18 mouse cellular contexts compared by ENCODE assay signal in the genomic region with DNA sequence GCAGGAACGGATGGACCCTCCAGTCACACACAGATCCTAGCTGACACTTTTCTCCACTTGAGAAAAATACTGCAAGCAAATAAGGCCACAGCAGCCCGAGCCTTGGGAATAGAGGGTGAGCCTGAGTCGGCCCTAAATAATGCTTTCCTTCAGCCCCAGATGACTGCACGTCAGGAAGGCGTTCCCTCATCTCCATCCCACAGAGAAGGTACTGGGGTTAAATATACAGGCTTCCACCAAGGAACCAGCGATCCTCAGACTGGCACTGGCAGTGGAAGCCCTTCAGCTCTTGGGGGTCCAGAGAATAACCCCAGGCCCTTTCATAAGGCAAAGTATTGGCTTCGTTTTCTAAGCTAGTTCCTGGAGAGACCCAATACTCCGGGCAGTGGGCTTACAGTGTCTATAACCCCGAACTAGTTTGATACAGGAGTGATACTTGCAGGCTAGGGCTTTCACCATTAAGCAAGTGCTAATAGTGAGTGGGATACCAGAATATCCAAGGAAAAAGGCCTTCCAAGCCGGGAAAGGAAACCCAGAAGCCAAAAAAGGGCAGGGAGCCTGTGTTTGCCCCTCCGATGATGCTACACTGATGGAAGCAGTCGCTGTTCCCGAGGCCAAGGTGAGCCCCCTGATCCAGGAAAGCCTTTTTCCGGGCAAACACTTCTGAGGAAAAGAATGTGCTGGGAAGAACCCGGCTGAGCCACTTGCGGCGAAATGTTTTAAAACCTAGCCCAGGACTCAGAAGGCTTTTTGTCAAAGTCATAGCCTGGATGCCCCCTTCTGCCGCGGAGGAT. TPM values are rescaled to one million over a fixed set of nuclear protein-coding genes. Genes with fewer than 3 reads are reported as not detected.
DNase-seq lines count a peak whose midpoint lies in the region; ATAC-seq and TF ChIP-seq lines count a peak whose summit lies in the region.
"Had no signal": no experiment of that assay in that cellular context is flagged by ENCODE, and none has a peak within 500 bp of the region (broad histone marks: within the 10 kb centered on the region; RNA-seq: fewer than 3 reads in every experiment).

No protein-coding gene starts in this region.

- H3K9me3 ChIP-seq in heart, embryonic 13.5 days, result no peaks in the 10 kb centered on the region
- H3K9me3 ChIP-seq in heart, embryonic 10.5 days, result no peaks in the 10 kb centered on the region
- H3K9me3 ChIP-seq in embryonic facial prominence, embryonic 13.5 days, result no peaks in the 10 kb centered on the region
- no peaks in the 10 kb centered on the region for H3K9me3 ChIP-seq in limb, embryonic 11.5 days (ENCODE audit: control insufficient read depth, low read length)
- H3K9me3 ChIP-seq in midbrain, postnatal 0 days (ENCODE audit: low read length), result no peaks in the 10 kb centered on the region
- H3K9me3 ChIP-seq: heart, embryonic 15.5 days; liver, embryonic 12.5 days had no signal

- peaks cover 29% of the 10 kb centered on the region for H3K4me1 ChIP-seq in heart, embryonic 13.5 days
- peaks cover 35% of the 10 kb centered on the region for H3K4me1 ChIP-seq in heart, embryonic 10.5 days
- H3K4me1 ChIP-seq in embryonic facial prominence, embryonic 13.5 days, result peaks cover 39% of the 10 kb centered on the region
- peaks cover 28% of the 10 kb centered on the region for H3K4me1 ChIP-seq in limb, embryonic 11.5 days (ENCODE audit: control insufficient read depth, insufficient read depth, low read length)
- no peaks in the 10 kb centered on the region for H3K4me1 ChIP-seq in midbrain, postnatal 0 days (ENCODE audit: insufficient read depth, low read length)

- H3K27ac ChIP-seq in heart, embryonic 13.5 days (replicated peaks), result no peak overlapping the region
- H3K27ac ChIP-seq in heart, embryonic 10.5 days, result no peak overlapping the region
- H3K27ac ChIP-seq in embryonic facial prominence, embryonic 13.5 days, result no peak overlapping the region
- H3K27ac ChIP-seq in limb, embryonic 11.5 days (replicated peaks; ENCODE audit: low read depth, low read length), result peak overlapping the region; percentile 49
- H3K27ac ChIP-seq in midbrain, postnatal 0 days (ENCODE audit: low read depth, low read length), result no peak overlapping the region
- H3K27ac ChIP-seq: heart, embryonic 15.5 days; liver, embryonic 12.5 days had no signal

- H3K9ac ChIP-seq in heart, embryonic 13.5 days, result no peak overlapping the region
- no peak overlapping the region for H3K9ac ChIP-seq in embryonic facial prominence, embryonic 13.5 days
- H3K9ac ChIP-seq in limb, embryonic 11.5 days (ENCODE audit: low read length), result peak overlapping the region; percentile 96
- no peak overlapping the region for H3K9ac ChIP-seq in midbrain, postnatal 0 days (replicated peaks; ENCODE audit: low read length, poor library complexity, severe bottlenecking)
- H3K9ac ChIP-seq: heart, embryonic 15.5 days; liver, embryonic 12.5 days had no signal

- WGBS in heart, embryonic 13.5 days, result 2% methylated on average over 19 of the region's 19 CpGs
- 2% methylated on average over 19 of the region's 19 CpGs for WGBS in heart, embryonic 10.5 days
- WGBS in embryonic facial prominence, embryonic 13.5 days, result 8% methylated on average over 19 of the region's 19 CpGs
- 2% methylated on average over 19 of the region's 19 CpGs for WGBS in limb, embryonic 11.5 days
- 7% methylated on average over 19 of the region's 19 CpGs for WGBS in midbrain, postnatal 0 days

- no peak for DNase-seq in heart, embryonic 10.5 days (ENCODE audit: low spot score)
- DNase-seq in limb, embryonic 11.5 days (ENCODE audit: low spot score), result no peak
- DNase-seq in midbrain, postnatal 0 days (ENCODE audit: low spot score), result no peak
- no peak for DNase-seq in frontal cortex, postnatal 14 days (ENCODE audit: low spot score in 2 of 2)
- DNase-seq in lung, postnatal 14 days, result no peak
- DNase-seq in cerebellum, adult 11 months, result no peak
- DNase-seq: B cell, adult 2 months; cerebellum, adult 9-10 months; layer of hippocampus, postnatal 36 days; lung, postnatal 4 days; thymus, postnatal 25 days had no signal

- H3K4me3 ChIP-seq in heart, embryonic 13.5 days, result 0 out of 2 replicates have a peak overlapping the region, but pooled peaks have one; percentile 5
- H3K4me3 ChIP-seq in heart, embryonic 10.5 days, result no peak overlapping the region
- peak overlapping the region; percentile 18; the same call in 1 of the 2 replicates for H3K4me3 ChIP-seq in embryonic facial prominence, embryonic 13.5 days
- peak overlapping the region; percentile 80 for H3K4me3 ChIP-seq in limb, embryonic 11.5 days (ENCODE audit: low read depth, low read length)
- no peak overlapping the region for H3K4me3 ChIP-seq in midbrain, postnatal 0 days (ENCODE audit: low read depth, low read length)
- H3K4me3 ChIP-seq: erythroblast, embryonic 14.5 days; heart, embryonic 15.5 days; liver, embryonic 12.5 days had no signal

- no peaks in the 10 kb centered on the region for H3K36me3 ChIP-seq in heart, embryonic 13.5 days
- no peaks in the 10 kb centered on the region for H3K36me3 ChIP-seq in heart, embryonic 10.5 days
- H3K36me3 ChIP-seq in embryonic facial prominence, embryonic 13.5 days, result no peaks in the 10 kb centered on the region
- H3K36me3 ChIP-seq in limb, embryonic 11.5 days (ENCODE audit: control insufficient read depth, insufficient read depth, low read length), result no peaks in the 10 kb centered on the region
- H3K36me3 ChIP-seq in midbrain, postnatal 0 days (ENCODE audit: insufficient read depth, low read length), result no peaks in the 10 kb centered on the region
- H3K36me3 ChIP-seq: heart, embryonic 15.5 days; liver, embryonic 12.5 days had no signal

- TF ChIP-seq CTCF in midbrain, postnatal 0 days (IDR thresholded peaks at IDR 0.05), result no peak

- no peak for ATAC-seq in heart, embryonic 13.5 days (ENCODE audit: extremely low read depth, insufficient number of reproducible peaks, low FRiP score, low TSS enrichment)
- ATAC-seq in embryonic facial prominence, embryonic 13.5 days (ENCODE audit: insufficient number of reproducible peaks, insufficient read depth, low FRiP score, low TSS enrichment, low read depth), result no peak
- ATAC-seq in limb, embryonic 11.5 days (ENCODE audit: insufficient number of reproducible peaks, low FRiP score, low TSS enrichment, low read depth), result no peak
- no peak for ATAC-seq in midbrain, postnatal 0 days (ENCODE audit: low FRiP score)
- ATAC-seq: intestine, postnatal 0 days; liver, embryonic 12.5 days had no signal

- H3K4me2 ChIP-seq in heart, embryonic 13.5 days, result no peak overlapping the region
- H3K4me2 ChIP-seq in embryonic facial prominence, embryonic 13.5 days, result peak overlapping the region; percentile 31
- H3K4me2 ChIP-seq in limb, embryonic 11.5 days (ENCODE audit: low read depth, severe bottlenecking), result peak overlapping the region; percentile 79
- H3K4me2 ChIP-seq in midbrain, postnatal 0 days (ENCODE audit: low read depth, low read length, poor library complexity, severe bottlenecking), result peak overlapping the region; percentile 12; the same call in 1 of the 2 replicates
- H3K4me2 ChIP-seq: heart, embryonic 15.5 days had no signal

- peaks cover 100% of the 10 kb centered on the region for H3K27me3 ChIP-seq in heart, embryonic 13.5 days (replicated peaks)
- H3K27me3 ChIP-seq in heart, embryonic 10.5 days (ENCODE audit: insufficient read depth, poor library complexity, severe bottlenecking), result peaks cover 100% of the 10 kb centered on the region
- peaks cover 96% of the 10 kb centered on the region for H3K27me3 ChIP-seq in embryonic facial prominence, embryonic 13.5 days
- peaks cover 34% of the 10 kb centered on the region for H3K27me3 ChIP-seq in limb, embryonic 11.5 days (ENCODE audit: control insufficient read depth, insufficient read depth, low read length)
- H3K27me3 ChIP-seq in midbrain, postnatal 0 days (ENCODE audit: insufficient read depth, low read length), result peaks cover 74% of the 10 kb centered on the region

RNA-seq across cellular contexts. Expression of gene Lmx1b, which starts 4.8 kb away (rescaled TPM):
- polyA plus RNA-seq in heart, embryonic 13.5 days (2015; fragmentation: Nextera tagmentation; extraction: Ambion mirVana), result not detected in 2 replicates
- 0.11 and 0.83 TPM in 2 replicates for polyA plus RNA-seq in heart, embryonic 10.5 days (2016; fragmentation: Nextera tagmentation; extraction: Ambion mirVana)
- 0.55 TPM in 2 replicates for polyA plus RNA-seq in embryonic facial prominence, embryonic 13.5 days (2015; fragmentation: Nextera tagmentation; extraction: Ambion mirVana)
- polyA plus RNA-seq in limb, embryonic 11.5 days (2014; fragmentation: Nextera tagmentation; extraction: Ambion mirVana), result 10.2 and 10.6 TPM in 2 replicates
- 7.0 and 8.4 TPM in 2 replicates for total RNA-seq in midbrain, postnatal 0 days (2014; rRNA removed)
- polyA plus RNA-seq in midbrain, postnatal 0 days (2015; fragmentation: Nextera tagmentation; extraction: Ambion mirVana), result 0.65 and 0.83 TPM in 2 replicates
- total RNA-seq: MEL had no signal
- polyA plus RNA-seq: erythroblast, embryonic 14.5 days; heart, embryonic 15.5 days; intestine, postnatal 0 days; liver, embryonic 12.5 days had no signal

Comparison
In these comparisons a context has a peak if more than half of its experiments do, and no peak if none do; other contexts are left out.
1. H3K4me3 ChIP-seq: peak in heart, embryonic 13.5 days (single experiment), embryonic facial prominence, embryonic 13.5 days (single experiment) and limb, embryonic 11.5 days (single experiment); none in heart, embryonic 10.5 days (single experiment) and midbrain, postnatal 0 days (single experiment).